Mouse (Mus musculus) stomach, embryonic 14.5 days (tissue): ENCODE measurements at regions not wholly inside any gene's neighbourhood (a gene's known extent, or its start where the extent isn't known, plus 50 kb on each side); places are given as distances from the start of the nearest gene placed in this dataset.

Experiments used
- ATAC-seq: fragments of 200-750 bp; cut with Nextera tagmentation; 2 replicates; pipeline ENCODE4 v1.8.0; 2017; ENCODE audit warnings: low read depth, moderate TSS enrichment; ENCODE audit not compliant: insufficient number of reproducible peaks, insufficient read depth, low FRiP score
- H3K27ac ChIP-seq: fragments of 300-500 bp; sonication (generic); 2 replicates; pipeline ENCODE4 v1.5.1; 2014; ENCODE audit warnings: mild to moderate bottlenecking, low read length, moderate library complexity, mixed read lengths
- H3K27me3 ChIP-seq: fragments of 300-500 bp; sonication (generic); 2 replicates; pipeline ENCODE4 v1.6.1; 2014; ENCODE audit warnings: low read length, control low read depth, mixed read lengths; ENCODE audit not compliant: control insufficient read depth, insufficient read depth
- H3K36me3 ChIP-seq: fragments of 300-500 bp; sonication (generic); 2 replicates; pipeline ENCODE4 v1.6.1; 2014; ENCODE audit warnings: mild to moderate bottlenecking, control low read depth, low read length, moderate library complexity, mixed read lengths; ENCODE audit not compliant: control insufficient read depth, insufficient read depth
- H3K4me1 ChIP-seq: fragments of 300-500 bp; sonication (generic); 2 replicates; pipeline ENCODE4 v1.6.1; 2014; ENCODE audit warnings: low read length, control low read depth, mixed read lengths; ENCODE audit not compliant: control insufficient read depth, insufficient read depth
- H3K4me2 ChIP-seq: fragments of 300-500 bp; sonication (generic); replicated peaks from 2 replicates; pipeline ENCODE4 v1.6.1; 2014; ENCODE audit warnings: low read depth, low read length, control low read depth
- H3K4me3 ChIP-seq: fragments of 300-500 bp; sonication (generic); 2 replicates; pipeline ENCODE4 v1.5.1; 2014; ENCODE audit warnings: low read depth, low read length, control low read depth
- H3K9ac ChIP-seq: fragments of 300-500 bp; sonication (generic); replicated peaks from 2 replicates; pipeline ENCODE4 v1.6.1; 2014; ENCODE audit warnings: low read depth, mild to moderate bottlenecking, control low read depth, low read length, moderate library complexity, mixed read lengths
- H3K9me3 ChIP-seq: fragments of 300-500 bp; sonication (generic); 2 replicates; pipeline ENCODE4 v1.6.1; 2016; ENCODE audit warnings: low read depth, low read length, control low read depth; ENCODE audit not compliant: control insufficient read depth
- WGBS: fragments of 180-500 bp; shearing (Covaris S2); extraction: QIAGEN DNeasy Blood & Tissue Kit; methylation state at CpG from one replicate; pipeline ENCODE4 v1.1.7; 2014; 5-methylcytosine and 5-hydroxymethylcytosine counted together

DNA sequence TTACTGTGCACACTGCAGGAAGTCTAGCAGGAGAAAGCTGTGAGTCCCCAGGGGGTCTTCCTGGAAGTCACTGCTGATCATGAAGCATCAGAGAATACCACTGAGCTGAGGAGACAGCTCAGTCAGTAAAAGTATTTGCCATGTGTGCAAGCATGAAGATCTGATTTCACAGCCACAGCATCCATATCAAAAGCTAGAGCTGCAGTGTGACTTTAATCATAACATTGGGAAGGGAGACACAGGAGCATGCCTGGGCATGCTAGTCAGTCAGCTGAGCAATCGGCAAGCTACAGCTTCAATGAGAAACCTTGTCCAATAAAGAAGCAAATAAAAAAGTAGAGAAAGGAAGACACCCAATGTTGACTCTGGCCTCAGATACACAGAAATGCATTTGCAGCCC, 168.9 kb downstream of the Cst10 start:
- H3K9me3 ChIP-seq = no peaks in the 10 kb centered on the region
- no peak overlapping the region for H3K4me2 ChIP-seq
- no peak overlapping the region for H3K4me3 ChIP-seq
- no peaks in the 10 kb centered on the region for H3K4me1 ChIP-seq
- no peaks in the 10 kb centered on the region for H3K36me3 ChIP-seq
- H3K27ac ChIP-seq = no peak overlapping the region
- no peak for ATAC-seq
- 65% methylated on average over 1 of the region's 1 CpGs for WGBS
- no peak overlapping the region for H3K9ac ChIP-seq
- no peaks in the 10 kb centered on the region for H3K27me3 ChIP-seq

DNA sequence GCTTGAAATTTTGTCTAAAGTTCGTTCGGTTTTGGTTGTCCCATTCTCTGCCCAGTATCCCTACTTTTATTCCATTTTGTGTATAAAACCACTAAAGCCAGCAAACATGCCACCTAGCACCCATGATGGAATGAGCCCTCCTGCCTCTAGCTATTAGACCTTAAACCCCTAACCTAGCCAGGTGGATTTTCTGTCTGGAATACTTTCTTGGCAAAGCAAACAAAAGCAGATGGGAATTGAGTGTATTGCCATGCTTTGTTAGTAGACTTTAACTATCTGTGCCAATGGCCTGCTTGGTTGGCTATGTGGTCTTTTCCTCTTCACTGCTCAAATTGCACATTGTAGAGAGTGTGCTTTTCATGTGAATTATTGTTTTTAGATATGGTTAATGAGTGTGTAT, 197.7 kb downstream of the Cst10 start:
- Histone ChIP-seq H3K9me3 (no peaks in the 10 kb centered on the region), H3K9ac (no peak overlapping the region), H3K4me2 (no peak overlapping the region), H3K27ac (no peak overlapping the region), H3K4me1 (no peaks in the 10 kb centered on the region), H3K4me3 (no peak overlapping the region), H3K36me3 (no peaks in the 10 kb centered on the region), H3K27me3 (no peaks in the 10 kb centered on the region)
- 90% methylated on average over 2 of the region's 2 CpGs for WGBS
- ATAC-seq = no peak

DNA sequence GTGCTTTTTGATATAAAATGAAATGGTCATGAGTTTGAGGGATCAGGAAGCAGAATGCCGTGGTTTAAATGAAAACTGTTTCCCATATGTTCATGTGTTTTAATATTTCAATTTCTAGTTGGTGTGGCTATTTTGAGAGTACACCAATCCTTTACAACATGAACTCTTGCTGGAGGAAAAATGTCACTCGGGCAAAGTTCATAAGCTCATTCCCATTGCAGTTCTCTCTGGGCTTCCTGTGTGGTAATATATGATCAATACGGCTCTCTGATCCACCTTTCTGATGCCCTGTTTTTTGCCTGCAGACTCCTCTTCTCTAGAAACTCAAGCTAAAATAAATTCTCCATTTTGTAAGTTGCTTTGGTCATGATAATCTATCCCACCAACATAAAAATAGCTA, 208.5 kb downstream of the Cst10 start:
- Histone ChIP-seq H3K4me2 (no peak overlapping the region), H3K9ac (no peak overlapping the region), H3K9me3 (no peaks in the 10 kb centered on the region), H3K27me3 (no peaks in the 10 kb centered on the region), H3K4me1 (no peaks in the 10 kb centered on the region), H3K36me3 (no peaks in the 10 kb centered on the region), H3K4me3 (no peak overlapping the region), H3K27ac (no peak overlapping the region)
- WGBS = 81% methylated on average over 3 of the region's 3 CpGs
- ATAC-seq = no peak

DNA sequence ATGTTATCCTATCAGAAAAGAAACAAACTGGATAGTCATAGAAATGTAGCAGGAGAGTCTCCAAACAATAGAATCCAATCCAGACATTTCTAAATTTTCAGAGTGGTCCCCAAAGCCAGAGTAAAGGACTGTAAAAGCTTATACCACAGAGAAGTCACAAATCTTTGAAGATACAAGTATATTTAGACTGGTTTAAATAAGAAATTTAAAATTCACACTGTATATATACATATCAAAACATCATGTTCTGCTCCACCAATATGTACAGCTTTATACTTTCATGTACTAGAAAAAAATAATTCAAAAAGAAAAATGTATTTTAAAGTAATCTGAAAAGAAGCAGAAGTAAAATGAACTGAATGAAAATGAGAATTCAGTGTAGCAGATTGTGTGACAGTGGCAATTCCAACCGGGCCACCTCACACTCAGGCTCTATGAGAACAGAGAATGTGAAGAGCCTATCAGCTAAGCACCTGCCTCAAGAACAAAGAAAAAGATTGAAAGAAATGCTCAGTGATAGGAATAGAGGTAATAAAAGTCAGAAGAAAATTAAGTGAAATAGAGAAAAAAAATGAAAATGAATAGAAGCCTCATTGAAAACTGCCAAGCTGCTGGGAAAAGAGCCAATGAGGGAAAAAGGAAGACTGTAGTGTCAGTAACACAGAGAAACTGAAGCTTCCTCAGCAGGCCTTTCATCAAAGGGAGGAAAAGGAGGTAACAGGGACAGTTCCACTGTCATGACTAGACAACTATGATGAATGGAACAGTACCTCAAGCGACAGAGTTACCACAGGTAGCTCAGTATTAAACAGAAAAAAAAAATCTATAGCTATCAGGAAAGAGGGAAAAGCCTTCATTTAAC, 209.5 kb downstream of the Cst10 start:
- H3K36me3 ChIP-seq = no peaks in the 10 kb centered on the region
- H3K4me1 ChIP-seq = no peaks in the 10 kb centered on the region
- H3K9ac ChIP-seq = no peak overlapping the region
- 81% methylated on average over 2 of the region's 2 CpGs for WGBS
- no peak overlapping the region for H3K4me2 ChIP-seq
- no peak for ATAC-seq
- no peaks in the 10 kb centered on the region for H3K27me3 ChIP-seq
- H3K4me3 ChIP-seq = no peak overlapping the region
- H3K27ac ChIP-seq = no peak overlapping the region
- H3K9me3 ChIP-seq = no peaks in the 10 kb centered on the region

DNA sequence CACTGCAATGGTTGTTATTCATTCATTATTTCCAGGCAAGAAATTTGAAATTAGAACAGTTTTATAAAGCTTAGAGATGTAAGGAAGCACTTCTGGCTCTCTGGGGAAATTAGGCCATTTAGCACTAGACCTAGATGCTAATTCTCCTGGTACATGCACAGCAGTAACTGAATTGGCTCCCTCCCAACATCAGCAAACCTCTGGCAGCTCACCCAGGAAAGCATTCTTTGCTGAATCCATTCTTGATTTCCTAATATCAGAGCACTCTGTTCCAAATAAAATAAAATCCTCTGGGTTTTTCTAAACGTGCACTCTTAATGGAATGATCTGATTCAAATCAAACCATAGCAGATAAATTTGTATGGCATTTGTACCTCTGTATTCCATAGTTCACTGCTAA, 203.4 kb upstream of the Syndig1 start:
- no peak overlapping the region for H3K9ac ChIP-seq
- no peaks in the 10 kb centered on the region for H3K9me3 ChIP-seq
- 33% methylated on average over 1 of the region's 1 CpGs for WGBS
- H3K4me3 ChIP-seq = no peak overlapping the region
- H3K27ac ChIP-seq = no peak overlapping the region
- H3K36me3 ChIP-seq = no peaks in the 10 kb centered on the region
- ATAC-seq = no peak
- no peak overlapping the region for H3K4me2 ChIP-seq
- no peaks in the 10 kb centered on the region for H3K4me1 ChIP-seq
- H3K27me3 ChIP-seq = no peaks in the 10 kb centered on the region

DNA sequence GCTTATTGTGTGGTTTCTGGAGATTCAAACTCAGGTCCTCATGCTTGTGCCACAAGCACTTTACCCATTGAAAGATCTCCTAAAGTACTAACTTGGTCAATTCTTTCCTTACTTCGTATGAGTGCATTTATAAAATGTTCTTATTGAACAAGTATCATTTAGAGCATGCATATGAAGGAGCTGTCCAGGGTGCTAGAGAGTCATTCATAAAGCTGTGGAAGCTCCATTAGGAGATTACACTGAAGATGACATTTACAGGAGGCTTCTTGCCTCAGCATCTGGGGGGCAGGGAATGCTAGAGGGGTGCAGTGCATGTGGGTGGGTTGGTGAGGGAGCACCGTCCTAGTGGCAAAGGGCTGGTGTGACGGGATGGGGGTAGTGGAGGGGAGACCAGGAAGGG, 187.8 kb upstream of the Syndig1 start:
- H3K4me3 ChIP-seq = no peak overlapping the region
- no peaks in the 10 kb centered on the region for H3K36me3 ChIP-seq
- WGBS = 85% methylated on average over 3 of the region's 3 CpGs
- H3K4me2 ChIP-seq = no peak overlapping the region
- H3K27ac ChIP-seq = no peak overlapping the region
- no peaks in the 10 kb centered on the region for H3K9me3 ChIP-seq
- no peaks in the 10 kb centered on the region for H3K27me3 ChIP-seq
- H3K9ac ChIP-seq = no peak overlapping the region
- ATAC-seq = no peak
- H3K4me1 ChIP-seq = no peaks in the 10 kb centered on the region

DNA sequence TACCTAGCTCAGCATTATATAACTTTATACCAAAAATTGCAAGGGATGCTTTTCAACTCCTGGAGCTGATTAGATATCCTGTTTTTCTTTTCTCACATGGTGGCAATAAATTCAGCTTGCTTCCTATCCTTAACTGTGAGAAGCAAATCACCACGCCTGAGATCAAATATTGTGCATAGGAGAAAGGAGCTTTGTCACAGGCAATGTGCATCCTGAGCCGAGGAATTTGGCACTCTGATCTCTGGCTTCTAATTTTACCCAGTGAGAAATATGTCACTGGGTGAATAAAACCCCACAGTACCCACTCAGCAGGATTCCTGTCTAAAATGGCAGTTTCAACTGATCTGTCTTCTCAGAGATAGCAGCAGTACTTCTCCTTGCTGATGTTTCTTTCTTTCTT, 177.2 kb upstream of the Syndig1 start:
- Histone ChIP-seq H3K4me1 (no peaks in the 10 kb centered on the region), H3K27ac (no peak overlapping the region), H3K4me2 (no peak overlapping the region), H3K4me3 (no peak overlapping the region), H3K9ac (no peak overlapping the region), H3K27me3 (no peaks in the 10 kb centered on the region), H3K36me3 (no peaks in the 10 kb centered on the region), H3K9me3 (no peaks in the 10 kb centered on the region)
- 52% methylated on average over 2 of the region's 2 CpGs for WGBS
- ATAC-seq = no peak

DNA sequence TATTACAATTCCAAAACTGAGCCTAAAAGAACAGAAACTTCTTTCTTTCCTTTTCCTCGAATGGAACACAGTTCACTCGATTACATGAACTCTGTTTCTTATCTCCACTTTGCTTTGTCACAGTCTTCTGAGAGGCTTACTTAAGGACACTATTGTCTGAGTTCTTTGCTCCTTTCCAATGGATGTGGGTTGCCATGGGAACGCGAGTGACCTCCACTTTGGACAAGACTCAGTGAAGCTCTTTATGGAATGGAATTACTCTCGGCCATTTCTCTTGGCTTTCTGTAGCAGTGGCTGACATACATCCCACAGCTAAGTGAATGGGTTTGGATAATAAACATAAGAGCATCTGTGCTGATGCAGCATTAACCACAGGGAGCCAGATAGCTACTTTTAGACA, 167.9 kb upstream of the Syndig1 start:
- no peaks in the 10 kb centered on the region for H3K27me3 ChIP-seq
- no peaks in the 10 kb centered on the region for H3K9me3 ChIP-seq
- WGBS = 74% methylated on average over 5 of the region's 5 CpGs
- H3K9ac ChIP-seq = no peak overlapping the region
- no peak overlapping the region for H3K4me3 ChIP-seq
- no peaks in the 10 kb centered on the region for H3K4me1 ChIP-seq
- H3K4me2 ChIP-seq = no peak overlapping the region
- ATAC-seq = no peak
- no peaks in the 10 kb centered on the region for H3K36me3 ChIP-seq
- no peak overlapping the region for H3K27ac ChIP-seq

DNA sequence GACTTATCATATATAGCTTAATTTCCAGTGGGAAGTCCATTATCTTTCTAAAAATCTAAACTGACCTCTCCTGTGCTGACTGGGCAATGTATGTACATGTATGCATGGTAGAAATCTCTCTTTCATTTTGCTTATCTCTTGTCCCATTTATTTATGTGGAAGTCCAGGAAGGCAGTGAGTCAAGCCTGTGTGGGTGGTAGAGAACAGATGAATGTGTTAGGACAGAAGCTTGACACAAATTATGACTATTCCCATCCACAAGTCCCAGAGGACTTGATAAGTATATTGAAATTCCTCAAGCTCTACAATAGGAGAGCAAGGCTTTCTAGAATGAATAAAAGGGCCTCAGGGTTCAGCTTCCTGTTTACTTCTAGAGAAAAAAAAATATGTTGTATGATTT, 164.6 kb upstream of the Syndig1 start:
- Histone ChIP-seq H3K27me3 (no peaks in the 10 kb centered on the region), H3K27ac (no peak overlapping the region), H3K4me3 (no peak overlapping the region), H3K9me3 (no peaks in the 10 kb centered on the region), H3K4me2 (no peak overlapping the region), H3K36me3 (no peaks in the 10 kb centered on the region), H3K4me1 (no peaks in the 10 kb centered on the region), H3K9ac (no peak overlapping the region)
- no peak for ATAC-seq
